21 mouse cellular contexts compared by ENCODE assay signal in the genomic region with DNA sequence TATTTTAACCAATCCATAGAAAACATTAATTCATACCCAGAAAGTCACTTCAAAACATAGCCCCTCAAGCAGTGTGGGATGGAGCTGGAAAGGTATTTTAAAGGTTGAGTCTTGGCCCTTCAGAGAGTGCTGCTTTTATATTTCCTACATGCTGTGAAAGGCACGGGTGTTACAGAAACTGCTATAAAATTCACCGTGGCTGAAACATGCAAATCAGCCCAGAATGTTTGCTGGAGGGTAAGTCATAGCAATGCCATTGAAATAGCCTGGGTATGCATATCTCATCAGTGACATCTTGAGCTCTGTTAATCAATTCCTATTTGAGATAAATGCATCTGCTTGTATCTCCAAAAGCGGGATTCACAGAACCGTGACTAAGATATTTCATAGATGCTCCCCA.
DNase-seq lines count a peak whose midpoint lies in the region; ATAC-seq lines count a peak whose summit lies in the region.
"Had no signal": no experiment of that assay in that cellular context is flagged by ENCODE, and none has a peak within 500 bp of the region (broad histone marks: within the 10 kb centered on the region; RNA-seq: fewer than 3 reads in every experiment).

No protein-coding gene starts in this region.

- peak; percentile 80 for ATAC-seq in hindbrain, embryonic 11.5 days (ENCODE audit: low FRiP score)
- ATAC-seq in hindbrain, embryonic 13.5 days (ENCODE audit: low FRiP score) = peak; percentile 71; the same call in 1 of the 2 replicates
- peak; percentile 84 for ATAC-seq in midbrain, embryonic 13.5 days
- ATAC-seq in neural tube, embryonic 14.5 days (ENCODE audit: low read depth) = peak; percentile 82
- ATAC-seq in liver, embryonic 12.5 days = no peak

- no peak overlapping the region for H3K4me2 ChIP-seq in hindbrain, embryonic 11.5 days (replicated peaks; ENCODE audit: low read depth, low read length)
- H3K4me2 ChIP-seq in hindbrain, embryonic 13.5 days = no peak overlapping the region
- H3K4me2 ChIP-seq in midbrain, embryonic 13.5 days (replicated peaks) = no peak overlapping the region
- no peak overlapping the region for H3K4me2 ChIP-seq in neural tube, embryonic 14.5 days (ENCODE audit: low read depth, low read length)
- no peak overlapping the region for H3K4me2 ChIP-seq in liver, embryonic 12.5 days
- H3K4me2 ChIP-seq: heart, embryonic 13.5 days; kidney, embryonic 15.5 days; limb, embryonic 12.5 days; liver, embryonic 13.5 days; lung, embryonic 14.5 days had no signal

- no peaks in the 10 kb centered on the region for H3K4me1 ChIP-seq in hindbrain, embryonic 11.5 days (replicated peaks; ENCODE audit: control insufficient read depth, insufficient read depth, low read length)
- no peaks in the 10 kb centered on the region for H3K4me1 ChIP-seq in hindbrain, embryonic 10.5 days (replicated peaks)
- peaks cover 15% of the 10 kb centered on the region for H3K4me1 ChIP-seq in hindbrain, embryonic 13.5 days (replicated peaks)
- H3K4me1 ChIP-seq in midbrain, embryonic 13.5 days (replicated peaks) = peaks cover 12% of the 10 kb centered on the region
- H3K4me1 ChIP-seq in neural tube, embryonic 14.5 days (ENCODE audit: control insufficient read depth, insufficient read depth, low read length) = peaks cover 5% of the 10 kb centered on the region; the same call in 1 of the 2 replicates
- no peaks in the 10 kb centered on the region for H3K4me1 ChIP-seq in liver, embryonic 12.5 days
- H3K4me1 ChIP-seq: heart, embryonic 13.5 days; kidney, embryonic 15.5 days; limb, embryonic 12.5 days; liver, embryonic 13.5 days had no signal

- no peaks in the 10 kb centered on the region for H3K9me3 ChIP-seq in hindbrain, embryonic 11.5 days (ENCODE audit: control insufficient read depth, low read length)
- no peaks in the 10 kb centered on the region for H3K9me3 ChIP-seq in hindbrain, embryonic 10.5 days
- no peaks in the 10 kb centered on the region for H3K9me3 ChIP-seq in hindbrain, embryonic 13.5 days
- no peaks in the 10 kb centered on the region for H3K9me3 ChIP-seq in midbrain, embryonic 13.5 days
- H3K9me3 ChIP-seq in neural tube, embryonic 14.5 days (ENCODE audit: control insufficient read depth, low read length) = no peaks in the 10 kb centered on the region
- H3K9me3 ChIP-seq in liver, embryonic 12.5 days (replicated peaks) = no peaks in the 10 kb centered on the region
- H3K9me3 ChIP-seq: heart, embryonic 13.5 days; kidney, embryonic 15.5 days; limb, embryonic 12.5 days; liver, embryonic 13.5 days had no signal

- H3K27ac ChIP-seq in hindbrain, embryonic 11.5 days (ENCODE audit: low read depth, low read length) = no peak overlapping the region
- no peak overlapping the region for H3K27ac ChIP-seq in hindbrain, embryonic 10.5 days
- peak overlapping the region; percentile 76 for H3K27ac ChIP-seq in hindbrain, embryonic 13.5 days
- H3K27ac ChIP-seq in midbrain, embryonic 13.5 days = peak overlapping the region; percentile 75
- peak overlapping the region; percentile 58 for H3K27ac ChIP-seq in neural tube, embryonic 14.5 days (ENCODE audit: low read depth, low read length)
- H3K27ac ChIP-seq in liver, embryonic 12.5 days = no peak overlapping the region
- H3K27ac ChIP-seq: heart, embryonic 13.5 days; kidney, embryonic 15.5 days; limb, embryonic 12.5 days; liver, embryonic 13.5 days; stomach, postnatal 0 days had no signal

- no peaks in the 10 kb centered on the region for H3K36me3 ChIP-seq in hindbrain, embryonic 11.5 days (ENCODE audit: control insufficient read depth, insufficient read depth, low read length)
- no peaks in the 10 kb centered on the region for H3K36me3 ChIP-seq in hindbrain, embryonic 10.5 days
- H3K36me3 ChIP-seq in hindbrain, embryonic 13.5 days = no peaks in the 10 kb centered on the region
- H3K36me3 ChIP-seq in midbrain, embryonic 13.5 days = no peaks in the 10 kb centered on the region
- no peaks in the 10 kb centered on the region for H3K36me3 ChIP-seq in neural tube, embryonic 14.5 days (ENCODE audit: control insufficient read depth, insufficient read depth, low read length)
- H3K36me3 ChIP-seq in liver, embryonic 12.5 days = no peaks in the 10 kb centered on the region
- H3K36me3 ChIP-seq: heart, embryonic 13.5 days; kidney, embryonic 15.5 days; limb, embryonic 12.5 days; liver, embryonic 13.5 days had no signal

- H3K4me3 ChIP-seq in hindbrain, embryonic 11.5 days (ENCODE audit: low read depth, low read length) = no peak overlapping the region
- no peak overlapping the region for H3K4me3 ChIP-seq in hindbrain, embryonic 10.5 days
- H3K4me3 ChIP-seq in hindbrain, embryonic 13.5 days = no peak overlapping the region
- H3K4me3 ChIP-seq in midbrain, embryonic 13.5 days (replicated peaks) = no peak overlapping the region
- no peak overlapping the region for H3K4me3 ChIP-seq in neural tube, embryonic 14.5 days (ENCODE audit: low read depth, low read length)
- H3K4me3 ChIP-seq in liver, embryonic 12.5 days = no peak overlapping the region
- H3K4me3 ChIP-seq: heart, embryonic 13.5 days; kidney, embryonic 15.5 days; limb, embryonic 12.5 days; liver, embryonic 13.5 days had no signal

- H3K9ac ChIP-seq in hindbrain, embryonic 11.5 days (ENCODE audit: low read depth, low read length) = no peak overlapping the region
- no peak overlapping the region for H3K9ac ChIP-seq in hindbrain, embryonic 13.5 days
- H3K9ac ChIP-seq in midbrain, embryonic 13.5 days (replicated peaks) = no peak overlapping the region
- no peak overlapping the region for H3K9ac ChIP-seq in neural tube, embryonic 14.5 days (replicated peaks; ENCODE audit: low read depth, low read length)
- H3K9ac ChIP-seq in liver, embryonic 12.5 days = no peak overlapping the region
- H3K9ac ChIP-seq: heart, embryonic 13.5 days; kidney, embryonic 15.5 days; limb, embryonic 12.5 days; liver, embryonic 13.5 days; lung, embryonic 14.5 days had no signal

- peak; percentile 3 for DNase-seq in hindbrain, embryonic 11.5 days (ENCODE audit: low spot score)
- no peak for DNase-seq in hindbrain, embryonic 10.5 days (ENCODE audit: low spot score)
- DNase-seq in cerebellum, adult 9-11 months = no peak
- no peak for DNase-seq in thymus, adult 18-20 months
- DNase-seq: cerebellum, postnatal 10 days; gastrocnemius, postnatal 10 days; heart, adult 11 months; kidney, postnatal 4 days; layer of hippocampus, adult 9-11 months; liver, embryonic 13.5 days; lung, embryonic 14.5 days; lung, postnatal 4 days; retina, postnatal 1 day had no signal

- WGBS in hindbrain, embryonic 11.5 days = 57% methylated on average over 4 of the region's 4 CpGs
- WGBS in hindbrain, embryonic 10.5 days = 64% methylated on average over 4 of the region's 4 CpGs
- 31% methylated on average over 4 of the region's 4 CpGs for WGBS in hindbrain, embryonic 13.5 days
- WGBS in midbrain, embryonic 13.5 days = 40% methylated on average over 4 of the region's 4 CpGs
- 19% methylated on average over 4 of the region's 4 CpGs for WGBS in neural tube, embryonic 14.5 days
- 57% methylated on average over 4 of the region's 4 CpGs for whole genome bisulfite sequencing in liver, embryonic 12.5 days (ENCODE audit: insufficient replicate concordance)

- no peaks in the 10 kb centered on the region for H3K27me3 ChIP-seq in hindbrain, embryonic 11.5 days (ENCODE audit: control insufficient read depth, insufficient read depth, low read length)
- H3K27me3 ChIP-seq in hindbrain, embryonic 10.5 days (ENCODE audit: insufficient read depth, poor library complexity, severe bottlenecking) = no peaks in the 10 kb centered on the region
- H3K27me3 ChIP-seq in hindbrain, embryonic 13.5 days = no peaks in the 10 kb centered on the region
- H3K27me3 ChIP-seq in midbrain, embryonic 13.5 days = no peaks in the 10 kb centered on the region
- no peaks in the 10 kb centered on the region for H3K27me3 ChIP-seq in neural tube, embryonic 14.5 days (ENCODE audit: control insufficient read depth, insufficient read depth, low read length)
- no peaks in the 10 kb centered on the region for H3K27me3 ChIP-seq in liver, embryonic 12.5 days (replicated peaks)
- H3K27me3 ChIP-seq: heart, embryonic 13.5 days; kidney, embryonic 15.5 days; limb, embryonic 12.5 days; liver, embryonic 13.5 days had no signal

Comparison
In these comparisons a context has a peak if more than half of its experiments do, and no peak if none do; other contexts are left out.
1. H3K27ac ChIP-seq: peak in hindbrain, embryonic 13.5 days (single experiment), midbrain, embryonic 13.5 days (single experiment) and neural tube, embryonic 14.5 days (single experiment); none in hindbrain, embryonic 11.5 days (single experiment), hindbrain, embryonic 10.5 days (single experiment) and liver, embryonic 12.5 days (single experiment).